Mouse (Mus musculus): ENCODE measurements around the gene Eif4ebp2.

DNA sequence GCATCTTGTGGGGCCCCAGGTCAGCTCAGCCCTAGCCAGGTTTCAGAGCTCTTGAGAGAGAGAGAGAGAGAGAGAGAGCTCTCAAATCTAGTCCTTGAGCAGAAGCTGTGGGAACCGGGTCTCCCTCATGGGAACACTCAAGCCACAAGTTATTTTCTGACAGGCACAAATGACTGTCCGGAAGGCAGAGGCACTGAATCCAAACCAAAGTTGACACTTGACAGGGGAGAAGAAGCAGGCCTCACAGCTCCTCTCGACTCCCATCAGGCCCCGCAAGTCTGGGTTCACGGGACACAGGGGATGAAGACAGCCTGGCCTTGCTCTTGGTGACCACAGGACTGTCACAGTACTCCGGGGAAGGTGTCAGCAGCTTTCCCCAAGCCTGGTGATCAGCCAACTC lies 66.2 kb downstream of the Eif4ebp2 start:
- no peak for TF ChIP-seq CTCF (conservative IDR thresholded peaks at IDR 0.05; ENCODE audit: insufficient read depth, insufficient read length, low read depth, low read length)
- TF ChIP-seq POLR2A (IDR thresholded peaks at IDR 0.05; ENCODE audit: low read depth, low read length), result no peak

All from kidney, adult 2 months (tissue).